Mouse (Mus musculus) central nervous system, embryonic 14 days (tissue): ENCODE data around the gene Mip. TPM values are rescaled to one million over a fixed set of nuclear protein-coding genes. Genes with fewer than 3 reads are reported as not detected.

Experiments used
- polyA plus RNA-seq: library from polyadenylated mRNA; depleted of rRNA; stranded (reverse); fragments of >200 nt; gene quantifications from 2 replicates; pipeline ENCODE4 v1.2.3, GENCODE M21; 2012; rRNA removed

Mip gene
- 0.23 and 0.26 TPM in 2 replicates for polyA plus RNA-seq

GRCm38 (mm10) chr10:128225538-128225937 lies at the start of gene Mip:
Gene Mip (plus strand): TSS chr10:128225838.

DNA sequence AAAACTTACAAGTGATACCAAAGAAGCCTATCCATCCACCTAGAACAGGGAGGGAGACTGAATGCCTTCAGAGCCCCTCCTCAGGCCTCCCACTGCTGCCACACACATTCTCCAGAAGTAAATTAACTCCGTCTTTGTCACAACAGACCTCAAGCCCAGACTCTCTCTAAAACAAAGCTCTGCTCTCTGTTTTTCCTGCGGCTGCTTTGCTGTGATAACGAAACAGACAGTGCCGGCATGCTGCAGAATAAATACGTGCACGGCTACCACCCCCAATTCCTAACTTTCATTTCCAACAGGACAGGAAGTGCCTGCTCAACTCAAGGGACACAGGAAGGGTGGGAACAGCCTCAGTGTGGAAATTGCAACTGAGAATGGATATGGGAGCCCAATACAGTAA lies 45.6 kb upstream of the Mip start, which contains the start of gene Rbms2:
TSS of gene Rbms2 (minus strand) at position 309 of the 400 bp plus-strand sequence.

GRCm38 (mm10) chr10:128194024-128194550 lies 31.6 kb upstream of the Mip start, which contains the start of gene Gls2:
Gene Gls2 (plus strand): TSS chr10:128194457.

DNA sequence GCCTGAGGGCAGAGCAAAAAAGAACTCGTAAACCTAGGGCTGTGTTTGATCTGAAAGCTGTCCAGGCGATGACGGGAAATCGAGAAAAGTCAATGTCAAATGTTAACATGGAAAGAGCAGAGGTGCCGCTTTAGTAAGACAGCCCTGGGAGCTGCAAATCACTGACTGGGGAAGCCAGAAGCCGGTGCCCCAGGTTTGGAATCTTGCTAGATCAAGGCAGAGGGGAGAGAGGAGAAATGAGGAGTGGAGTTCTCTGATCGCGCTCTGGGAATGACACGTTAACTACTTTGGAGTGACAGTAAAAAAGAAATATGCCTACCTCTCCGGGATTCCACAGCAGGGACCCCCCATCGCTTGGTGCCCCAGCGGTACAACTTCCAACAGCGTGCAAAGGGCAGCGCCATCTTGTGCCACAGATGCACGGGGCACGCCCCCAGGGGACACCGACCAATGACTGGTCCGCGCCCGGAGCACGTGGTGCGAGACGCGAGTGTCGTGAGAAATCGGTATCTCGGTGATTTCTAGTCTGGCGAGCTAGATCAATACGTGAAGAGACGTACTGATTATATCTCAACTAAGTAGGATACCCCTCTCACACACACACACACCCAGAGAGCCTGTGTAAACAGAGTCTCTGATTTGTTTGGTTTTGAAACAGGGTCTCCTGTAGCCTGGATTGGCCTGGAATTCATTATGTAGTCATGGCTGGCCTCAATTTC lies 14.1 kb upstream of the Mip start, which contains the start of gene Spryd4:
TSS of gene Spryd4 (minus strand) at position 418 of the 719 bp plus-strand sequence.

GRCm38 (mm10) chr10:128231697-128232419 lies 6.2 kb downstream of the Mip start, which contains the start of gene Timeless:
Gene Timeless (plus strand): TSS chr10:128232065.

GRCm38 (mm10) chr10:128253677-128254255 lies 28.1 kb downstream of the Mip start, which contains the start of gene Apon:
Gene Apon (plus strand): TSS chr10:128254096.

GRCm38 (mm10) chr10:128268371-128268770 lies 42.7 kb downstream of the Mip start, which contains the start of gene Apof:
Gene Apof (plus strand): TSS chr10:128268671.

DNA sequence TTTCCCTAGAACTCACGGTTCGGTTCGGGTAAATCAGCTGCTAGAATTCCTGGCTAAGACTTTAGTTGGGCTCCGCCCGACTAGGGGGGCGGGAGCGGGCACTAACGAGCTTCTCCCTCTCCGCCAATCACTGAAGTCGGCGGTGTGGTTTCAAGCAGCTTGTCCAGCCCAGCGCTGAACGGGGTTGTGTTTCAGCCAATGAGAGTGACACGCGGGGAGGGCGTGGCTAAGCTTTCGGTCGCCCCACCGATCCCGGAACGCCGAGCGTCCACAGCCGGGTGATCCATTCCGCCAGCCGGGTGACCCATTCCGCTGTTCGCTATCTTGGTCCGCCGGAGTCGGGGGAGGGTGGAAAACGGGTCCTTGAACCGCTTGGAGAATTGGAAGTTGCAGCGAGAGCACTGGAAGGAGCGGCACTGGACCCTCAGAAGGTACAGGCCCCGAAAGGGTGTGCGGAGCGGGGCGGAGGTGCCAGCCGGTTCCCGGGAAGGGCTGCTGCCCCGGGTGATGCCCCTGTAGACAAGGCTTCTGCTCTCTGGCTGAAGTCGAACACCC lies 44.7 kb downstream of the Mip start, which contains the start of gene Stat2:
TSS of gene Stat2 (plus strand) at position 273 of the 555 bp plus-strand sequence.

Other genes starting within 250 kb of the Mip start
- not detected in 2 replicates for gene Hsd17b6, start 218.2 kb upstream of the Mip start, polyA plus RNA-seq
- 39.1 and 45.7 TPM in 2 replicates for gene Prim1, start 210.7 kb upstream of the Mip start, polyA plus RNA-seq
- 532 and 550 TPM in 2 replicates for gene Naca, start 190.3 kb upstream of the Mip start, polyA plus RNA-seq
- 77.7 and 83.0 TPM in 2 replicates for gene Ptges3, start 166.9 kb upstream of the Mip start, polyA plus RNA-seq
- gene Atp5b, start 142.6 kb upstream of the Mip start, polyA plus RNA-seq, result 1,340 and 1,417 TPM in 2 replicates
- gene Baz2a, start 134.3 kb upstream of the Mip start, polyA plus RNA-seq, result 34.0 and 36.0 TPM in 2 replicates
- 28.0 and 39.8 TPM in 2 replicates for gene Rbms2, start 45.5 kb upstream of the Mip start, polyA plus RNA-seq
- gene Gls2, start 31.4 kb upstream of the Mip start, polyA plus RNA-seq, result 3.6 and 4.0 TPM in 2 replicates
- 13.6 and 15.5 TPM in 2 replicates for gene Spryd4, start 14.0 kb upstream of the Mip start, polyA plus RNA-seq
- 18.3 and 20.5 TPM in 2 replicates for gene Timeless, start 6.2 kb downstream of the Mip start, polyA plus RNA-seq
- 0.38 and 0.45 TPM in 2 replicates for gene Apon, start 28.3 kb downstream of the Mip start, polyA plus RNA-seq
- not detected in 2 replicates for gene Apof, start 42.8 kb downstream of the Mip start, polyA plus RNA-seq
- 30.6 and 34.3 TPM in 2 replicates for gene Stat2, start 44.7 kb downstream of the Mip start, polyA plus RNA-seq
- gene Il23a, start 72.9 kb downstream of the Mip start, polyA plus RNA-seq, result 0.10 and 0.14 TPM in 2 replicates
- 44.2 and 45.9 TPM in 2 replicates for gene Pan2, start 77.5 kb downstream of the Mip start, polyA plus RNA-seq
- 110 and 127 TPM in 2 replicates for gene Cnpy2, start 96.6 kb downstream of the Mip start, polyA plus RNA-seq
- gene Cs, start 111.9 kb downstream of the Mip start, polyA plus RNA-seq, result 172 and 176 TPM in 2 replicates
- 77.1 and 77.4 TPM in 2 replicates for gene Coq10a, start 143.2 kb downstream of the Mip start, polyA plus RNA-seq
- gene Ankrd52, start 151.3 kb downstream of the Mip start, polyA plus RNA-seq, result 47.3 and 49.7 TPM in 2 replicates
- 0.10 and 0.28 TPM in 2 replicates for gene Slc39a5, start 175.4 kb downstream of the Mip start, polyA plus RNA-seq
- gene Nabp2, start 185.7 kb downstream of the Mip start, polyA plus RNA-seq, result 94.8 and 115 TPM in 2 replicates
- 62.8 and 67.8 TPM in 2 replicates for gene Rnf41, start 185.8 kb downstream of the Mip start, polyA plus RNA-seq
- gene Smarcc2, start 233.4 kb downstream of the Mip start, polyA plus RNA-seq, result 361 and 409 TPM in 2 replicates